Mouse (Mus musculus) megakaryocyte, embryonic 14.5 days (primary cell): ENCODE results near the gene U2af1l4.

Experiments
- FLI1 ChIP-seq: IDR thresholded peaks from 2 replicates; pipeline ENCODE4 v1.6.1; 2012; ENCODE audit warnings: low read length, inconsistent platforms, mixed read lengths
- GATA1 ChIP-seq: IDR thresholded peaks from 3 replicates; pipeline ENCODE4 v1.6.1; 2012; ENCODE audit warnings: mixed read lengths, low read length, inconsistent platforms, borderline replicate concordance

- TF ChIP-seq GATA1 (no peak), FLI1 (no peak)
These were observed 50.5 kb downstream of the U2af1l4 start for GRCm38 (mm10) chr7:30613529-30614112.
